Mouse (Mus musculus) liver, embryonic 11.5 days (tissue): ENCODE measurements around the gene Tmem18. TPM values are rescaled to one million over a fixed set of nuclear protein-coding genes. Genes with fewer than 3 reads are reported as not detected.

ENCODE experiments used
- ATAC-seq: fragments of 200-750 bp; cut with Nextera tagmentation; replicated peaks from 2 replicates; pipeline ENCODE4 v1.8.0; 2017; ENCODE audit warnings: moderate number of reproducible peaks, mild to moderate bottlenecking, moderate TSS enrichment, moderate library complexity; ENCODE audit not compliant: low FRiP score
- DNase-seq: peaks from one replicate; pipeline ENCODE4 v3.0.0-alpha.2; 2017; ENCODE audit warnings: low spot score
- H3K27ac ChIP-seq: fragments of 300-500 bp; sonication (generic); 2 replicates; pipeline ENCODE4 v1.5.1; 2014; ENCODE audit warnings: mild to moderate bottlenecking, low read depth, low read length, control low read depth
- H3K27me3 ChIP-seq: fragments of 300-500 bp; sonication (generic); replicated peaks from 2 replicates; pipeline ENCODE4 v1.6.1; 2014; ENCODE audit warnings: low read length, mixed read lengths; ENCODE audit not compliant: control insufficient read depth, insufficient read depth
- H3K36me3 ChIP-seq: fragments of 300-500 bp; sonication (generic); 2 replicates; pipeline ENCODE4 v1.6.1; 2014; ENCODE audit warnings: mild to moderate bottlenecking, low read length, moderate library complexity, mixed read lengths; ENCODE audit not compliant: control insufficient read depth, insufficient read depth
- H3K4me1 ChIP-seq: fragments of 300-500 bp; sonication (generic); replicated peaks from 2 replicates; pipeline ENCODE4 v1.6.1; 2014; ENCODE audit warnings: low read length, mixed read lengths; ENCODE audit not compliant: control insufficient read depth, insufficient read depth
- H3K4me2 ChIP-seq: fragments of 300-500 bp; sonication (generic); 2 replicates; pipeline ENCODE4 v1.6.1; 2014; ENCODE audit warnings: mild to moderate bottlenecking, control low read depth, moderate library complexity
- H3K4me3 ChIP-seq: fragments of 300-500 bp; sonication (generic); 2 replicates; pipeline ENCODE4 v1.5.1; 2014; ENCODE audit warnings: low read depth, low read length, control low read depth
- H3K9ac ChIP-seq: fragments of 300-500 bp; sonication (generic); 2 replicates; pipeline ENCODE4 v1.6.1; 2014; ENCODE audit warnings: low read depth, low read length, control low read depth
- H3K9me3 ChIP-seq: fragments of 300-500 bp; sonication (generic); 2 replicates; pipeline ENCODE4 v1.6.1; 2016; ENCODE audit warnings: low read length, inconsistent platforms, mixed read lengths; ENCODE audit not compliant: control insufficient read depth
- WGBS: fragments of 180-500 bp; shearing (Covaris S2); extraction: QIAGEN DNeasy Blood & Tissue Kit; methylation state at CpG from one replicate; pipeline ENCODE4 v1.1.7; 2014; 5-methylcytosine and 5-hydroxymethylcytosine counted together
- polyA plus RNA-seq: library from polyadenylated mRNA; unstranded; fragments of >200 nt; fragmentation: Nextera tagmentation; extraction: Ambion mirVana; gene quantifications from 2 replicates; pipeline ENCODE4 v1.2.1, GENCODE M21; 2014

Gene Tmem18
- polyA plus RNA-seq, result 16.2 and 20.7 TPM in 2 replicates

DNA sequence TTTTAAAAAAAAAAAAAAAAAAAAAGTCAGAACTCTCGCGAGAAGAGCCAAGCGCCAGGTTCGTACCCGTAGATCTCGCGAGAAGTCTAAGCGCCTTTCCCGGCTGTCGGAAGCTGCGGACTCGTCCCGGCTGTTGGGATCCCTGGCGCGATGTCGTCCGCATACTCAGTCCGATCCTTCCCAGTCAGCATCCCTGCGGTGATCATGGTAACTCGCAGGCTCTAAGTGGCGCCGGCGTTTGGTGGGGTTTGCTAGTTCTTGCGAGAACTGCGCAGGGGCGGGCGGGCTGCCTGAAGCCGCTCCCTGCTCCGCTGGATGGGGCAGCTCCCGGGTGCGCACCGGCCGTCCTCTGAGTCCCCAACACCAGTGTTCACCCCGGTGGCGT, at the start of gene Tmem18:
Tmem18 (plus strand) TSS at position 71 of the 385 bp plus-strand sequence.
- peaks cover 13% of the 10 kb centered on the region; the same call in 1 of the 2 replicates for H3K36me3 ChIP-seq
- peak within 1 kb of the TSS; percentile 78 for H3K4me2 ChIP-seq
- WGBS, result under 1% methylated on average over 35 of the region's 35 CpGs
- H3K4me3 ChIP-seq, result peak within 1 kb of the TSS; percentile 58
- H3K27ac ChIP-seq, result peak within 1 kb of the TSS; percentile 52; the same call in 1 of the 2 replicates
- peak; percentile 88 for ATAC-seq
- peaks cover 6% of the 10 kb centered on the region for H3K4me1 ChIP-seq
- no peaks in the 10 kb centered on the region for H3K9me3 ChIP-seq
- DNase-seq, result peak; percentile 83
- peak within 1 kb of the TSS; percentile 61 for H3K9ac ChIP-seq
- no peaks in the 10 kb centered on the region for H3K27me3 ChIP-seq

- Histone ChIP-seq H3K27me3 (no peaks in the 10 kb centered on the region), H3K4me2 (no peak overlapping the region), H3K9me3 (no peaks in the 10 kb centered on the region), H3K9ac (no peak overlapping the region), H3K4me1 (no peaks in the 10 kb centered on the region), H3K4me3 (no peak overlapping the region), H3K36me3 (no peaks in the 10 kb centered on the region), H3K27ac (no peak overlapping the region)
- DNase-seq, result no peak
- ATAC-seq, result no peak
These were observed 26.9 kb upstream of the Tmem18 start for GRCm38 (mm10) chr12:30557349-30557748.

DNA sequence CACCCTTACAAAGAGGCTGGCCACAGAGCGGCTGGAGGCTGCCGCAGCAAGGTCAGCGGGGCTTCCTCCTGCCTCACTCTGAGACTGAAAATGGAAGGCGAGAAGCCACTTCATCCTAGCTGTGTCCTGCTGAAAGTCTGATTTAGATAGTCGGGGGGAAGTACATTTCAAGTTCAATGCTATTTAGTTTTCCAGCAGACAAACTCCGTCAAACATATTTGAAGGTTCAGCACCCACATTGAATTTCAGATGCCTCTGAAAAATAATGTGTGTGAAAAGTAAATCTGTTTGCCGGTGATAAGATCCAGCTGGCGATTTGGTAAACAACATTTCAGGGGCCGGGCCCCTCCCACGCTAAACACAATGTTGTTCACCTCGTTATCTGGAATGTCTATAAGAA, 22.8 kb upstream of the Tmem18 start:
- no peak for ATAC-seq
- no peaks in the 10 kb centered on the region for H3K36me3 ChIP-seq
- H3K4me1 ChIP-seq, result no peaks in the 10 kb centered on the region
- no peak overlapping the region for H3K4me3 ChIP-seq
- no peaks in the 10 kb centered on the region for H3K9me3 ChIP-seq
- 20% methylated on average over 11 of the region's 11 CpGs for WGBS
- DNase-seq, result no peak
- no peak overlapping the region; the same call in 1 of the 2 replicates for H3K4me2 ChIP-seq
- H3K27ac ChIP-seq, result no peak overlapping the region
- H3K9ac ChIP-seq, result no peak overlapping the region
- no peaks in the 10 kb centered on the region for H3K27me3 ChIP-seq

- Histone ChIP-seq H3K4me2 (no peak overlapping the region), H3K4me1 (no peaks in the 10 kb centered on the region), H3K9ac (no peak overlapping the region), H3K27ac (no peak overlapping the region), H3K9me3 (no peaks in the 10 kb centered on the region), H3K27me3 (no peaks in the 10 kb centered on the region), H3K4me3 (no peak overlapping the region), H3K36me3 (no peaks in the 10 kb centered on the region)
- WGBS, result 66% methylated on average over 4 of the region's 4 CpGs
- ATAC-seq, result no peak
- DNase-seq, result no peak
These were observed 12.2 kb upstream of the Tmem18 start for GRCm38 (mm10) chr12:30572075-30572474.

GRCm38 (mm10) chr12:30575952-30576351, 8.3 kb upstream of the Tmem18 start:
- DNase-seq, result no peak
- WGBS, result 61% methylated on average over 3 of the region's 3 CpGs
- ATAC-seq, result no peak
- H3K4me3 ChIP-seq, result no peak overlapping the region
- H3K9ac ChIP-seq, result no peak overlapping the region
- H3K4me1 ChIP-seq, result no peaks in the 10 kb centered on the region
- no peaks in the 10 kb centered on the region for H3K36me3 ChIP-seq
- H3K27me3 ChIP-seq, result no peaks in the 10 kb centered on the region
- no peaks in the 10 kb centered on the region for H3K9me3 ChIP-seq
- no peak overlapping the region for H3K4me2 ChIP-seq
- no peak overlapping the region for H3K27ac ChIP-seq

- H3K27me3 ChIP-seq, result no peaks in the 10 kb centered on the region
- 17% methylated on average over 5 of the region's 5 CpGs for WGBS
- H3K9me3 ChIP-seq, result no peaks in the 10 kb centered on the region
- no peaks in the 10 kb centered on the region for H3K4me1 ChIP-seq
- ATAC-seq (no peak), DNase-seq (no peak)
- no peak overlapping the region for H3K4me3 ChIP-seq
- no peak overlapping the region for H3K27ac ChIP-seq
- no peak overlapping the region for H3K4me2 ChIP-seq
- H3K9ac ChIP-seq, result no peak overlapping the region
- H3K36me3 ChIP-seq, result no peaks in the 10 kb centered on the region
These were observed 6.2 kb upstream of the Tmem18 start for GRCm38 (mm10) chr12:30578019-30578418.

DNA sequence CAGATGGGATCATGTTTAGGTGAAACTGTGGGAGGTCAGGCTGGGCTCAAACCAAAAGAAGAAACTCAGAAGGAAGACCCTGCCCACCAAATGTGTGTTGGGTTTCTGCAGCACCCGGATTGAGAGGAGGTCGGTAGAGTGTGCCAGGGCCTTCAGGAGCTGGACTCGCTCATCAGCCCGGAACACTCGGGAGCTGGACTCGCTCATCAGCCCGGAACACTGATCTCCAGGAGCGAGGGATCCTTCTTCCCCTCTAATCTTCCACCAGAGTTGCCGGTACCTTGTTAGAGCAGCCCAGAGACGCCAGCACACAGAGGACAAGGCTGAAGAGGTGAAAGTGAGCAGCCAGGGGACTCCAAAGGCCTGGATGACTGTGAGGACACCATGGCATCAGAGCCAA, 2.9 kb upstream of the Tmem18 start:
- H3K9me3 ChIP-seq, result no peaks in the 10 kb centered on the region
- 84% methylated on average over 10 of the region's 10 CpGs for WGBS
- ATAC-seq, result no peak

GRCm38 (mm10) chr12:30583586-30584355, 455 bp upstream of the Tmem18 start:
- H3K36me3 ChIP-seq, result peaks cover 10% of the 10 kb centered on the region; the same call in 1 of the 2 replicates
- H3K9me3 ChIP-seq, result no peaks in the 10 kb centered on the region
- no peaks in the 10 kb centered on the region for H3K27me3 ChIP-seq
- H3K27ac ChIP-seq, result no peak overlapping the region
- H3K9ac ChIP-seq, result peak overlapping the region; percentile 61
- WGBS, result 14% methylated on average over 12 of the region's 12 CpGs
- ATAC-seq (peak; percentile 14; the same call in 1 of the 2 replicates), DNase-seq (peak; percentile 53)
- peak overlapping the region; percentile 78 for H3K4me2 ChIP-seq
- H3K4me1 ChIP-seq, result peaks cover 6% of the 10 kb centered on the region
- peak overlapping the region; percentile 58 for H3K4me3 ChIP-seq

More for the DNA sequence above, 2.9 kb upstream of the Tmem18 start:
- no peak overlapping the region for H3K4me3 ChIP-seq
- no peak overlapping the region for H3K27ac ChIP-seq
- H3K9ac ChIP-seq, result no peak overlapping the region
- H3K4me2 ChIP-seq, result no peak overlapping the region
- no peaks in the 10 kb centered on the region for H3K27me3 ChIP-seq
- peaks cover 6% of the 10 kb centered on the region for H3K4me1 ChIP-seq
- DNase-seq, result no peak
- H3K36me3 ChIP-seq, result no peaks in the 10 kb centered on the region

- Histone ChIP-seq H3K9me3 (no peaks in the 10 kb centered on the region), H3K4me2 (peak overlapping the region; percentile 78), H3K4me3 (peak overlapping the region; percentile 58), H3K36me3 (peaks cover 13% of the 10 kb centered on the region; the same call in 1 of the 2 replicates), H3K27me3 (no peaks in the 10 kb centered on the region), H3K4me1 (peaks cover 6% of the 10 kb centered on the region), H3K9ac (peak overlapping the region; percentile 61), H3K27ac (no peak overlapping the region)
- no peak for DNase-seq
- 14% methylated on average over 6 of the region's 6 CpGs for WGBS
- ATAC-seq, result peak; percentile 53
These were observed 637 bp downstream of the Tmem18 start for GRCm38 (mm10) chr12:30584863-30585262.
